Mouse (Mus musculus) CH12F3 (cell line): ENCODE results near the gene Bach1.

Experiments
- in situ Hi-C: fragments of 300-500 bp; cut with MboI; formaldehyde crosslinking; loops from 2 replicates; pipeline ENCODE4 v1.14.3; 2020; ENCODE audit warnings: low sequenced_read_pairs

The Bach1 gene

DNA sequence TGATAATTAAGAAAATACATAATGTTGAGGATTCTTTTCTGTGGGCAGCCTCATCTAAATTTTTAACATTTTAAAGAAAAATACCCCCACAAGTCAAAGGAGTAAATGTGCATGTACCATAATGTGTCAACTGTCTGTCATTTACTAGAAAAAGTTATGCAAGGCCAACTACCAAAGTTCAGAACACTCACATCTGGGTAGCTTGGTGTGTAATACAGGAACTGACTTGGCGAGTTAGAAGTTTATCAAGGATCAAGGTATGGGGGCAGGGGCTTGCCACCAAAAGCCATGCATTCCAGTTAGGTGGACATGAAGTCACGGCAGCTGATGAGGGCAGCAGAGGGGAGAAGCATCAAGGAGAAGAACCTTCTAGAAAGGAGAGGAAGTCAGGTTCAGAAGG lies 13.2 kb downstream of the Bach1 start:
- in situ Hi-C loops = no loop called here

DNA sequence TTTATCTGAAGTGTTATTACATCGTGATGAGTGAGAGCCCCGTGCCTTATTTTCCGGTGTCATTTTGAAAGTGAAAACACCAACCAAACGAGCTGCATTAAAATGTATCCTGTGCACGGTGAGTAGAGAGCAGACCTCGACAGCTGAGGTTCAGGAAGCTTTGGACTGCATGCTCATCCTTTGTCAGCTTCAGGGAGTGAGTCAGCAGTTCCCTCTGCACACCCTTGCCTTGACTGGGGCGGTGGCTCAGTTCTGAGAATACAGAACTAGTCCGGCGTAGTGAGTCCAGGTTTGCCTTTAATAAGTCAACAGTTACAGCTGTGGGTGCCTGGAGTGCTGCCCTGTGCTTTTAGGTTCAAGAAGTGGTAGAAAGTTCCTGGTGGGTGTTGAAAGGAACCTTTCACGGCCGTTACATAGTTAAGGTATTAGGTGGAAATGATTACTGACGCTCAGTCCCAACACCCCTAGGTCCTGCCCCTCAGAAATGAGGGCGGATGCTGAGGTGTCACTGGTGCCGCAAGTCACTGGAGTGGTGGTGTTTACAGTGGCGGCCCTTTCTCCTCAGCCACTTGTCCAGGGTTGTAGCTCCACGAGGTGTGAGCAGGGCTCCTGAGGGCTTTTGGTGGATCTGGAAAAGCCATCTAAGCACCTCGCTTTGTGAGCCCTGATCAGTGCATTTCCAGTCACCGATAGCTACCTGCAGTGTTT lies 14.4 kb downstream of the Bach1 start:
- in situ Hi-C loops = no loop called here

DNA sequence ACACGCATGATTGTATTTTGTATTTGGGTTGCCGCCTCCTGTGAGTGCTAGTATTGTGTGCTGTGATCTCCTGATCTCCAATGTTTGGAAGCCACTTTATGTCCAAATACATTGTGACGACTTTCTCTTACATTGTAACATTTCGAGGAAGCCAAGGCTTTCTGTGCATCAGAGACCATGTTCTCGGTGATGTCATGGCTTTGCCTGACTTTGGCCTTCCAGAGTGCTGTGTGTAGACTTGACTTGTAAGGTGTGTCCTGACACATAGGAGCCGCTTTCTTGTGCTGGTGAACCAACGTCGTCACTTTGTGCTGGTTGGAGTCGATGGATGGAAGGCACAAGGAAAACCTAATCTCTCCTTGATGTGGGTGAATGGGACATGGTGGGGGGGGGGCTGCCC lies 15.8 kb downstream of the Bach1 start:
- in situ Hi-C loops = no loop called here

- in situ Hi-C loops = no loop called here
Observed at GRCm38 (mm10) chr16:87715221-87715620, 16.5 kb downstream of the Bach1 start.

DNA sequence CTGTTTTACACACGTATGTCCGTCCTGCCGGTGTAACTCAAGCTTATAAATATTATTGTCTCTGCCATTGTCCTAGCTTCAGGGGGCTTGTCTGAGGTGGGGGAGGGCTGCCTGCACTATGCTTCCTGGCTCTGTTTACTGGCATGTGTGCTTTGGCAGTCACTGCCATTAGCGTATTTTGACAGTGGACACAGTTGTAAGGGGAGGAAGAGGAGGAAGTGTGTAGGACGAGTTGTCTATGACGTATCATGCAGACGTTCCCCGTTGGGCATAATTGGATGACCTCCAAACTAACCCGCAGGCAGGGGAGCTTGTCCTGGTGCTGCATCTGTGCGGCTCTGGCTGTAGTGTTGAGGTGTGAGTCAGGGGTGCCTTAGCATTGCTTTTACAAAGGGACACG lies 17.5 kb downstream of the Bach1 start:
- in situ Hi-C loops = no loop called here

DNA sequence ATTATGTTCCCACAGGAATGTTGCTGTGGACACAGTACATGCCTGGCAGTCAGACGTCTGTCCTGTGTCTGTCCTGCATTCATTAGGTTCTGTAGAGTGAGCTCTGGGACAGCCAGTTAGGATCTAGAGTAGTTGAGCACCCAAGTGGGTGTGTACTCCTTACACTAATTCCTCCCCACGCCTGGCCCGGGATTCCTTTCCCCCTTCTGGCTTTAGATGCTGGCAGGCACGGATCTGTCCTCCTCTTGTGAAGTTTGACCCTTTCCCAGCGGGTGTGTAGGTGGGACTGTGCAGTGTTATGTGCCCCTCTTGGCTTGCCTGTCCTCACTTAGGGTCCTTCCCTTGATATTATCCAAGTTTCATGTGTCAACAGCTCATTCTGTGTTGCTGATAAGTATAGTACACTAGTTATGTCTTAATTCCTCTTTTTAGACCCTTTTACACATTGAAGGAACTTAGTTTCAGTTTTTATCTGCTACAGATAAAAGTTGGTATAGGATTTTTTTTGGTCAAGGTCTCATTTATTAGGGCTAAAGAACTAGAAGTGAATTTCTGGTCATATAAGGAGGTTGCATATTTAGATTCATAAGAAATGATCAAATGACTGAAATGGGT lies 18.4 kb downstream of the Bach1 start:
- in situ Hi-C loops = no loop called here

DNA sequence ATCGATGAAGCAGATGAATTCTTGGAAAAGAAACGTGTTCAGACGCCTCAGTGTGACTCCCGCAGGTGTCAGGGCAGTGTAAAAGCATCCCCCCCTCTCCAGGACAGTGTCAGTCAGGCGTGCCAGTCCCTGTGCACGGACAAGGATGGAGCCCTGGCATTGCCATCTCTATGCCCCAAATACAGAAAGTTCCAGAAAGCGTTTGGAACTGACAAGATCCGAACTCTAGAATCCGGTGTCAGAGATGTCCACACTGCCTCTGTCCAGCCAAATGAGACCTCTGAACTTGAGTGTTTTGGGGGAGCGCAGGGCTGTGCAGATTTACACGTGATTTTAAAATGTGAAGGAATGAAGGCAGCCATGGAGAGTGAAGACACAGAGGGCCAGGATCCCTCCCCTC lies 20.3 kb downstream of the Bach1 start:
- in situ Hi-C loops = no loop called here

DNA sequence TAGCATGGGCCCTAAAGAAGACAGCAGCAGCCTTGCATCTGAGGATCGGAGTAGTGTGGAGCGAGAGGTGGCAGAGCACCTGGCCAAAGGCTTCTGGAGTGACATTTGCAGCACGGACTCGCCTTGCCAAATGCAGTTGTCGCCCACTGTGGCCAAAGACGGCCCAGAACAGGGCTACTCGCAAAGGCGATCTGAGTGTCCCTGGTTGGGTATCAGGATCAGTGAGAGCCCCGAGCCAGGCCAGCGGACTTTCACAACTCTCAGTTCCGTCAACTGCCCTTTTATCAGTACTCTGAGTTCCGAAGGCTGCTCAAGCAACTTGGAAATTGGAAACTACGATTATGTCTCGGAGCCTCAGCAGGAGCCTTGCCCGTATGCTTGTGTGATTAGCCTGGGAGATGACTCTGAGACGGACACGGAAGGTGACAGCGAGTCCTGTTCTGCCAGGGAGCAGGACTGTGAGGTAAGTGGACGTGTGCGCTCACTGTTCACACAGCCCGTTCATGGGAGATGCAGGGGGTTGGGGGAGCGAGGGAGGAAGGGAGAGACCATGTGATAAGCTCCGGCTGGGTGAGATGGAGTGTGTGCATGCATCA lies 21.0 kb downstream of the Bach1 start:
- in situ Hi-C loops = no loop called here

GRCm38 (mm10) chr16:87720851-87721409 lies 22.2 kb downstream of the Bach1 start:
- in situ Hi-C loops = no loop called here

- in situ Hi-C loops = no loop called here
Observed at GRCm38 (mm10) chr16:87722857-87723256, 24.1 kb downstream of the Bach1 start.

- in situ Hi-C loops = no loop called here
Observed at GRCm38 (mm10) chr16:87723479-87723878, 24.7 kb downstream of the Bach1 start.

GRCm38 (mm10) chr16:87724826-87725225 lies 26.1 kb downstream of the Bach1 start:
- in situ Hi-C loops = no loop called here

- in situ Hi-C loops = no loop called here
Observed at GRCm38 (mm10) chr16:87725241-87725640, 26.5 kb downstream of the Bach1 start.

DNA sequence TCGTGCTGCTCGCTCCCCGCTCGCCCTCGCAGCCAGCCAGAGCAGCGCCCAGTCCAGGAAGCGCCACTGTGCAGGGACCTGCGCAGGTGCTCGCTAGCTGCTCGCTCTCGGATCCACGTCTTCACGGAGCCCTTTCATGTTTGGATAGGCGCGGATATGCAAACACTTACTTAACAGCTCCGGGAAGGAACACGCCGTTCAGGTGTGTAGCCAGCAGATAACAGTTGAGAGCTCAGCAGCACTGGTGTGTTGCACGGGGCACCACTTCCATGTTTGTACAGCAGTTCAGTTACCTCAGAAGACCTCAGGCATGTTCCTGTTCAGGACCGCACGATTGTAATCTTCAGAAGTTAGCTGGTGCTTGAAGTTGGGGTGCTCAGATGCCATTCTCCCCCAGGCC lies 27.2 kb downstream of the Bach1 start:
- in situ Hi-C loops = no loop called here

DNA sequence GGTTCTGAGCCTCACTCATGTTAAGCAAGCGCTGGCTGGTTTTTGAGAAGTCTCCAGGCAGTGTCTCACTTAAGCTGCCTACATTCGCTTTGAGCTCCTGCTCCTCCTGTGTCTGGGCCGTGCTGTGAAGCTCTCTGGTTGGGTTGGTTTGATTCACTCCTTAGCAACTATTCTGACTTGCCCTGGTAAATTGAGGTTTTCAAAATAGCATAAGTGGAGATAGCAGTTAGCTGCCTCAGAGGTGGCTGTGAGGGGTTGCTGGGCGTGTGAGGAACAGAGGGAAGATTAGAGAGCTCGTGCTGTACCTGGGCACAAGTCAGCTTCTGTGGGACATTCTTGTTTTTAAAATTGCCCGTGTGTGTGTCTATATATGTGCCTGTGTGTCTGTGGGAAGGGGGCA lies 27.6 kb downstream of the Bach1 start:
- in situ Hi-C loops = no loop called here

- in situ Hi-C loops = no loop called here
Observed at GRCm38 (mm10) chr16:87727250-87727649, 28.5 kb downstream of the Bach1 start.

GRCm38 (mm10) chr16:87727918-87728317 lies 29.2 kb downstream of the Bach1 start:
- in situ Hi-C loops = no loop called here

GRCm38 (mm10) chr16:87728703-87729102 lies 30.0 kb downstream of the Bach1 start:
- in situ Hi-C loops = no loop called here

GRCm38 (mm10) chr16:87729469-87729868 lies 30.7 kb downstream of the Bach1 start:
- in situ Hi-C loops = no loop called here

DNA sequence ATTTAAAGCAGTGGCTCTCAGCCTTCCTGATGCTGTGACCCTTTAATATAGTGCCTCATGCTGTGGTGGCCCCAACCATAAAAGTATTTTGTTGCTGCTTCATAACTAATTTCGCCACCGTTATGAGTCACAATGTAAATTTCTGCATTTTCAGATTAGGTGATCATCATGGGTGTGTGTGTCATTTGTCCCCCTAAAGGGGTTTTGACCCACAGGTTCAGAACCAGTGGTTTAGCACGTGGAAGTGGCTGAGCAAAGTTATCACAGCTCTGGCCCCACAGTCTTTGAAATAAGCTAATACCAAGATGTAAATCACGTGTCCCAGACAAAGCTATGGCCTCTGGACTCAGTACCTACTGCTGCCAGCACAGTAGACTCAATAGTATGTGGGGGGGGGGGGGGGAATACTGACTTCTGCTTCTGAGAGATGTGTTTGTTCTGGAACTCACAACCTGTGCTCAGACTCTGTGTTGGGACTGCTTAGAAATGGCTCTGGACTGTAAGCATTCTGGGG lies 36.2 kb downstream of the Bach1 start:
- in situ Hi-C loops = no loop called here

GRCm38 (mm10) chr16:87736106-87736505 lies 37.4 kb downstream of the Bach1 start:
- in situ Hi-C loops = no loop called here

DNA sequence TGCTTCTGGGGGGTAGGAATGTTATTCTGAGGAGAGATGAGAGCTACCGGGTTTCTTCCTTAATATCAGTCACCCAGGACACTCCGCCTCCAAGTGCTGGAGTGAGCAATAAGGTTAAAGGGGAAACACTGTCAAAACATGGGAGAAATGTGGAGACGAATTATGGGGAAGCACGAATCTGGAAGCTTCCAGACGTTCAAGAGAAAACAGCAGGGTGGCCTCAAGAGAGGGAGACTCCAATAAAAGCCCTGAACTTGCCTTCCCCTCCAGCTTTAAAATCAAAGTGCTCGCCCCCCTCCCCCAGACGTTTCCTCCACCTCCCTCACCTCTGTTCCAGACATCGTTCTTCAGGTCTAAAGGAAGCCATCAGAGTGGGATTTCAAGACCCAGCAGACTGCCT lies 38.6 kb downstream of the Bach1 start:
- in situ Hi-C loops = no loop called here
